Mouse (Mus musculus): ENCODE measurements at regions not wholly inside any gene's neighbourhood (a gene's known extent, or its start where the extent isn't known, plus 50 kb on each side); places are given as distances from the start of the nearest gene placed in this dataset.
A peak's percentile ranks its signal among the peaks of the same experiment; 100 is the strongest.
"Not testable (repeated sequence)": the region's sequence is repeated elsewhere in the genome, so short reads cannot be mapped to it uniquely, and the experiment has no call there.

DNA sequence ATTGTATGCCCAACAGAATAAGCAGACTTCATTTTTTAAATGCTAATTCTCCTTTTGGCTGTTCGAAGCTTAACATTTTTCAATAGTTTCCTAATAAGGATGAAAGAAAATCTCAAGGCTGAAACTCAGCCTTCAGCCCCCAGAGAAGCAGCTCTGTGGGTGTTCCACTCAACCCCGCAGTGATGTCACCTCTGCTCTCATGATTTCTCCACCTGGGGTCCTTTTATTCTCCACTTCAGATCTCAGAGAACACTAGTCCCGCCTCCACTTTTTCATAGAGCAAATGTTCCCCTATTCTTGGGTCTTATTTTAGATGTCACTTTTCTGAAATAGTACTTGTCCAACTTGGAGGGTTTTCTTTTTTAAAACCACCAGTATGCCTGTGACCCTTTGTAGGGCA lies 567.3 kb downstream of the Cntn3 start:
- H3K9me3 ChIP-seq (replicated peaks; ENCODE audit: low read length), result no peaks in the 10 kb centered on the region
- no peak overlapping the region for H3K4me3 ChIP-seq (replicated peaks; ENCODE audit: low read depth, low read length)
- no peak for TF ChIP-seq CTCF (IDR thresholded peaks at IDR 0.05; ENCODE audit: low read depth)
- H3K27ac ChIP-seq, result no peak overlapping the region
- 76% methylated on average over 3 of the region's 3 CpGs for WGBS
- no peaks in the 10 kb centered on the region for H3K4me1 ChIP-seq (replicated peaks; ENCODE audit: insufficient read depth, low read length)
- no peak overlapping the region for H3K9ac ChIP-seq (ENCODE audit: low read depth, low read length)
- no peaks in the 10 kb centered on the region for H3K36me3 ChIP-seq (ENCODE audit: insufficient read depth, low read length)
- no peak overlapping the region for H3K4me2 ChIP-seq (ENCODE audit: low read length)
- H3K27me3 ChIP-seq (ENCODE audit: insufficient read depth, low read length), result no peaks in the 10 kb centered on the region
- ATAC-seq (replicated peaks; ENCODE audit: low FRiP score, low read depth), result no peak
- DNase-seq (ENCODE audit: low spot score), result no peak

- 68% methylated on average over 2 of the region's 2 CpGs for WGBS
- ATAC-seq (replicated peaks; ENCODE audit: low FRiP score, low read depth) (no peak), DNase-seq (ENCODE audit: low spot score) (no peak)
- no peak for TF ChIP-seq CTCF (IDR thresholded peaks at IDR 0.05; ENCODE audit: low read depth)
- no peak overlapping the region for H3K4me3 ChIP-seq (replicated peaks; ENCODE audit: low read depth, low read length)
- H3K36me3 ChIP-seq (ENCODE audit: insufficient read depth, low read length), result no peaks in the 10 kb centered on the region
- no peak overlapping the region for H3K27ac ChIP-seq
- no peak overlapping the region for H3K9ac ChIP-seq (ENCODE audit: low read depth, low read length)
- H3K4me1 ChIP-seq (replicated peaks; ENCODE audit: insufficient read depth, low read length), result no peaks in the 10 kb centered on the region
- no peaks in the 10 kb centered on the region for H3K9me3 ChIP-seq (replicated peaks; ENCODE audit: low read length)
- H3K4me2 ChIP-seq (ENCODE audit: low read length), result no peak overlapping the region
- H3K27me3 ChIP-seq (ENCODE audit: insufficient read depth, low read length), result no peaks in the 10 kb centered on the region
These were observed 574.7 kb downstream of the Cntn3 start for GRCm38 (mm10) chr6:101998181-101998580.

- Histone ChIP-seq H3K27me3 (ENCODE audit: insufficient read depth, low read length) (no peaks in the 10 kb centered on the region), H3K9ac (ENCODE audit: low read depth, low read length) (no peak overlapping the region), H3K4me1 (replicated peaks; ENCODE audit: insufficient read depth, low read length) (no peaks in the 10 kb centered on the region), H3K27ac (no peak overlapping the region), H3K4me2 (ENCODE audit: low read length) (no peak overlapping the region), H3K4me3 (replicated peaks; ENCODE audit: low read depth, low read length) (no peak overlapping the region), H3K9me3 (replicated peaks; ENCODE audit: low read length) (no peaks in the 10 kb centered on the region), H3K36me3 (ENCODE audit: insufficient read depth, low read length) (no peaks in the 10 kb centered on the region)
- WGBS, result 66% methylated on average over 5 of the region's 5 CpGs
- ATAC-seq (replicated peaks; ENCODE audit: low FRiP score, low read depth), result no peak
- no peak for DNase-seq (ENCODE audit: low spot score)
- no peak for TF ChIP-seq CTCF (IDR thresholded peaks at IDR 0.05; ENCODE audit: low read depth)
These were observed 575.3 kb downstream of the Cntn3 start for GRCm38 (mm10) chr6:101997629-101998028.

DNA sequence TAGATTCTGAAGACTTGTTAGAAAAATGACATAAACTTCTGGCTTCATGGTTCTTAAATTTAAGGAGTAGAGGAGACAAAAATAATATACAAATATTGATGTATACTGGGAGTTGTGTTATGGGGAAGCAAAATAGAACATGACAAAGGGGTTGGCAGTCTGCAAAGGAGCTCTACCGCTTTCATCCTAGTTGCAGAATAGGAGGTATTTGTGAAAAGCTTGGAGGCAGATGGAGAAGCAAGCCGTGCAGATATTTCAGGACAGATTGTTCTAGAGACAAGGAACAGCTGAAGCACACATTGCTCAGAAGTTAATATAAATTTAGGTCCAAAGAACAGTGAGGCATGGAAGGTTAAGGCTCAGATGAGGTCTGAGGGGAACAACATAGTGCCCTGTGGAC lies 580.1 kb downstream of the Cntn3 start:
- H3K9ac ChIP-seq (ENCODE audit: low read depth, low read length), result no peak overlapping the region
- H3K4me2 ChIP-seq (ENCODE audit: low read length), result no peak overlapping the region
- H3K27ac ChIP-seq, result no peak overlapping the region
- no peak for DNase-seq (ENCODE audit: low spot score)
- no peak for TF ChIP-seq CTCF (IDR thresholded peaks at IDR 0.05; ENCODE audit: low read depth)
- 99% methylated on average over 2 of the region's 2 CpGs for WGBS
- H3K36me3 ChIP-seq (ENCODE audit: insufficient read depth, low read length), result no peaks in the 10 kb centered on the region
- no peak overlapping the region for H3K4me3 ChIP-seq (replicated peaks; ENCODE audit: low read depth, low read length)
- H3K4me1 ChIP-seq (replicated peaks; ENCODE audit: insufficient read depth, low read length), result no peaks in the 10 kb centered on the region
- H3K27me3 ChIP-seq (ENCODE audit: insufficient read depth, low read length), result no peaks in the 10 kb centered on the region
- H3K9me3 ChIP-seq (replicated peaks; ENCODE audit: low read length), result no peaks in the 10 kb centered on the region
- no peak for ATAC-seq (replicated peaks; ENCODE audit: low FRiP score, low read depth)

- ATAC-seq (replicated peaks; ENCODE audit: low FRiP score, low read depth) (no peak), DNase-seq (ENCODE audit: low spot score) (no peak)
- TF ChIP-seq CTCF (IDR thresholded peaks at IDR 0.05; ENCODE audit: low read depth), result no peak
- no peak overlapping the region for H3K4me2 ChIP-seq (ENCODE audit: low read length)
- no peaks in the 10 kb centered on the region for H3K36me3 ChIP-seq (ENCODE audit: insufficient read depth, low read length)
- H3K4me3 ChIP-seq (replicated peaks; ENCODE audit: low read depth, low read length), result no peak overlapping the region
- WGBS, result 61% methylated on average over 1 of the region's 1 CpGs
- no peak overlapping the region for H3K27ac ChIP-seq
- H3K4me1 ChIP-seq (replicated peaks; ENCODE audit: insufficient read depth, low read length), result no peaks in the 10 kb centered on the region
- H3K27me3 ChIP-seq (ENCODE audit: insufficient read depth, low read length), result no peaks in the 10 kb centered on the region
- no peak overlapping the region for H3K9ac ChIP-seq (ENCODE audit: low read depth, low read length)
- H3K9me3 ChIP-seq (replicated peaks; ENCODE audit: low read length), result no peaks in the 10 kb centered on the region
These were observed 591.2 kb downstream of the Cntn3 start for GRCm38 (mm10) chr6:101981656-101982055.

DNA sequence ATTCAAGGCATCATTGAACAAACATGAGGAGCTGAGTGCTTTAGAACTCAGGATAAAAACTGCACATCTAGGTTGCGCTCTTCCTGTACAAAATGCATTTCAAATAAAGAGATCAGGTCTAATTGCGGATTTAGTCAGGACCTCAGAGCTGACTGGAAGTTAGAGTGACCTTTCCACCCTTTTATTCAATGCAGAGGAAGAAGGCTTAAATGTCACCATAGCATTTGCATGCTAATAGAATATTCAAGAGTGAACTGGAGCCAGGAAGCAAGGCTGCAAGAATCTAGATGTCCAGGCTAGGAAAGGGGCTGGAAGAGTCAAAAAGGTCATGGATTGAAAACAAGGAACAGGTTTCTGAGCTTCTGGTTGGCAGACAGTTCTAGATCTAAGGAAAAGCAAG lies 593.7 kb downstream of the Cntn3 start:
- DNase-seq (ENCODE audit: low spot score), result no peak
- WGBS, result 79% methylated on average over 2 of the region's 2 CpGs
- Histone ChIP-seq H3K9me3 (replicated peaks; ENCODE audit: low read length) (no peaks in the 10 kb centered on the region), H3K9ac (ENCODE audit: low read depth, low read length) (no peak overlapping the region), H3K4me1 (replicated peaks; ENCODE audit: insufficient read depth, low read length) (no peaks in the 10 kb centered on the region), H3K27ac (no peak overlapping the region), H3K4me2 (ENCODE audit: low read length) (no peak overlapping the region), H3K27me3 (ENCODE audit: insufficient read depth, low read length) (no peaks in the 10 kb centered on the region), H3K4me3 (replicated peaks; ENCODE audit: low read depth, low read length) (no peak overlapping the region), H3K36me3 (ENCODE audit: insufficient read depth, low read length) (no peaks in the 10 kb centered on the region)
- no peak for TF ChIP-seq CTCF (IDR thresholded peaks at IDR 0.05; ENCODE audit: low read depth)
- ATAC-seq (replicated peaks; ENCODE audit: low FRiP score, low read depth), result no peak

- TF ChIP-seq CTCF (IDR thresholded peaks at IDR 0.05; ENCODE audit: low read depth), result no peak
- Histone ChIP-seq H3K9me3 (replicated peaks; ENCODE audit: low read length) (no peaks in the 10 kb centered on the region), H3K4me1 (replicated peaks; ENCODE audit: insufficient read depth, low read length) (no peaks in the 10 kb centered on the region), H3K27me3 (ENCODE audit: insufficient read depth, low read length) (no peaks in the 10 kb centered on the region), H3K27ac (no peak overlapping the region), H3K36me3 (ENCODE audit: insufficient read depth, low read length) (no peaks in the 10 kb centered on the region), H3K4me3 (replicated peaks; ENCODE audit: low read depth, low read length) (no peak overlapping the region), H3K9ac (ENCODE audit: low read depth, low read length) (no peak overlapping the region), H3K4me2 (ENCODE audit: low read length) (no peak overlapping the region)
- no peak for ATAC-seq (replicated peaks; ENCODE audit: low FRiP score, low read depth)
- WGBS, result 64% methylated on average over 2 of the region's 2 CpGs
- DNase-seq (ENCODE audit: low spot score), result peak; percentile 7
These were observed 587.2 kb upstream of the Pdzrn3 start for GRCm38 (mm10) chr6:101964941-101965340.

DNA sequence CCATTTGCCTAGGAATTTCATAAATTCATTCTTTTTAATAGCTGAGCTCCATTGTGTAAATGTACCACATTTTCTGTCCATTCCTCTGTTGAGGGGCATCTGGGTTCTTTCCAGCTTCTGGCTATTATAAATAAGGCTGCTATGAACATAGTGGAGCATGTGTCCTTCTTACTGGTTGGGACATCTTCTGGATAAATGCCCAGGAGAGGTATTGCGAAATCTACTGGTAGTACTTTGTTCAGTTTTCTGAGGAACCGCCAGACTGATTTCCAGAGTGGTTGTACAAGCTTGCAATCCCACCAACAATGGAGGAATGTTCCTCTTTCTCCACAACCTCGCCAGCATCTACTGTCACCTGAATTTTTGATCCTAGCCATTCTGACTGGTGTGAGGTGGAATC lies 583.8 kb upstream of the Pdzrn3 start:
- not testable (repeated sequence) for DNase-seq (ENCODE audit: low spot score); ATAC-seq (replicated peaks; ENCODE audit: low FRiP score, low read depth); H3K4me2 ChIP-seq (ENCODE audit: low read length); H3K9ac ChIP-seq (ENCODE audit: low read depth, low read length); H3K36me3 ChIP-seq (ENCODE audit: insufficient read depth, low read length); H3K4me3 ChIP-seq (replicated peaks; ENCODE audit: low read depth, low read length); H3K4me1 ChIP-seq (replicated peaks; ENCODE audit: insufficient read depth, low read length); H3K27me3 ChIP-seq (ENCODE audit: insufficient read depth, low read length); H3K9me3 ChIP-seq (replicated peaks; ENCODE audit: low read length); H3K27ac ChIP-seq
- WGBS, result 94% methylated on average over 3 of the region's 3 CpGs

Measured in kidney, postnatal 0 days (tissue).